Mouse (Mus musculus) limb, embryonic 15.5 days (tissue): Measurements from ENCODE around the gene Gimap4. TPM values are rescaled to one million over a fixed set of nuclear protein-coding genes. Genes with fewer than 3 reads are reported as not detected.

Experiments used
- ATAC-seq: fragments of 200-750 bp; cut with Nextera tagmentation; 2 replicates; pipeline ENCODE4 v1.8.0; 2017; ENCODE audit warnings: low read depth, moderate TSS enrichment; ENCODE audit not compliant: insufficient number of reproducible peaks, low FRiP score, low TSS enrichment
- H3K27ac ChIP-seq: fragments of 300-500 bp; sonication (generic); 2 replicates; pipeline ENCODE4 v1.5.1; 2015; ENCODE audit warnings: moderate library complexity, mild to moderate bottlenecking, inconsistent platforms
- H3K27me3 ChIP-seq: fragments of 300-500 bp; sonication (generic); 2 replicates; pipeline ENCODE4 v1.6.1; 2015; ENCODE audit warnings: inconsistent platforms
- H3K36me3 ChIP-seq: fragments of 300-500 bp; sonication (generic); 2 replicates; pipeline ENCODE4 v1.6.1; 2015; ENCODE audit warnings: inconsistent platforms
- H3K4me1 ChIP-seq: fragments of 300-500 bp; sonication (generic); 2 replicates; pipeline ENCODE4 v1.6.1; 2015; ENCODE audit warnings: inconsistent platforms
- H3K4me2 ChIP-seq: fragments of 300-500 bp; sonication (generic); 2 replicates; pipeline ENCODE4 v1.6.1; 2015; ENCODE audit warnings: mild to moderate bottlenecking, inconsistent platforms
- H3K4me3 ChIP-seq: fragments of 300-500 bp; sonication (generic); 2 replicates; pipeline ENCODE4 v1.5.1; 2015; ENCODE audit warnings: mild to moderate bottlenecking, inconsistent platforms
- H3K9ac ChIP-seq: fragments of 300-500 bp; sonication (generic); 2 replicates; pipeline ENCODE4 v1.6.1; 2015; ENCODE audit warnings: inconsistent platforms
- H3K9me3 ChIP-seq: fragments of 300-500 bp; sonication (generic); 2 replicates; pipeline ENCODE4 v1.6.1; 2016; ENCODE audit warnings: inconsistent platforms
- WGBS: fragments of 180-500 bp; shearing (Covaris S2); methylation state at CpG from one replicate; pipeline ENCODE4 v1.1.7; 2015; 5-methylcytosine and 5-hydroxymethylcytosine counted together
- polyA plus RNA-seq: library from polyadenylated mRNA; unstranded; fragments of >200 nt; fragmentation: Nextera tagmentation; extraction: Ambion mirVana; gene quantifications from 2 replicates; pipeline ENCODE4 v1.2.1, GENCODE M21; 2015

Gimap4 gene
- polyA plus RNA-seq, 1 experiment from 2014 or later = 17.5 TPM

DNA sequence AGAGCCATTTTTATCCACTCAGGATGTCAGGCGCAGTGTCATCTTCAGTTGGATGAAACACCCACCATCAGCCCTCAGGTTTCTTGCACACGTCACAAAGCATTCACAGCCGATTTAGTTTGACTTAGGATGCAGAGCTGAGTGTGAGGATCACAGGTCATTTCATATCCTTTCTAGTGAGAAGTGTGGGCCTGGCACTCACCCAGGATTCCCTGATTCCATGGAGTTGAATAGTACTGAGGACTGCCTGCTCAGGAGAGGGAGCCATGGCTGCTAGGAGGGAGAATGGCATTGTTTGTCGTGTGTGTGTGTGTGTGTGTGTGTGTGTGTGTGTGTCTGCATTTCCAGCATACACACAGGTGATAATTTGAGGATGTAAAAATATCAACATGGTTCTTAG, 36.0 kb downstream of the Gimap4 start:
- ATAC-seq = no peak
- Histone ChIP-seq H3K27me3 (no peaks in the 10 kb centered on the region), H3K4me3 (no peak overlapping the region), H3K4me1 (no peaks in the 10 kb centered on the region), H3K9me3 (no peaks in the 10 kb centered on the region), H3K9ac (no peak overlapping the region), H3K27ac (no peak overlapping the region), H3K36me3 (no peaks in the 10 kb centered on the region), H3K4me2 (no peak overlapping the region)
- WGBS = 83% methylated on average over 4 of the region's 4 CpGs

DNA sequence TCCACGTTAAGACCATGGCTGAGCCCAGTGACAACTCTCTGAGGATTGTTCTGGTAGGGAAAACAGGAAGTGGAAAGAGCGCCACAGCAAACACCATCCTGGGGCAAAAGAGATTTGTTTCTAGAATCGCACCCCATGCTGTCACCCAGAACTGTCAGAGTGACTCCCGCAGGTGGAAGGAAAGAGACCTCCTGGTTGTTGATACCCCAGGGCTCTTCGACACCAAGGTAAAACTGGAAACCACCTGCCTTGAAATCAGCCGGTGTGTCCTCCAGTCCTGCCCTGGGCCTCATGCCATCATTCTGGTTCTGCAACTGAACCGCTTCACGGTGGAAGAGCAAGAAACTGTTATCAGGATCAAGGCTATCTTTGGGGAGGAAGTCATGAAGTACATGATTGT, 39.1 kb downstream of the Gimap4 start:
- no peak overlapping the region for H3K4me2 ChIP-seq
- H3K9ac ChIP-seq = no peak overlapping the region
- no peak overlapping the region for H3K27ac ChIP-seq
- H3K4me1 ChIP-seq = no peaks in the 10 kb centered on the region
- H3K9me3 ChIP-seq = no peaks in the 10 kb centered on the region
- 80% methylated on average over 8 of the region's 8 CpGs for WGBS
- H3K36me3 ChIP-seq = no peaks in the 10 kb centered on the region
- no peak overlapping the region for H3K4me3 ChIP-seq
- H3K27me3 ChIP-seq = no peaks in the 10 kb centered on the region
- no peak for ATAC-seq

DNA sequence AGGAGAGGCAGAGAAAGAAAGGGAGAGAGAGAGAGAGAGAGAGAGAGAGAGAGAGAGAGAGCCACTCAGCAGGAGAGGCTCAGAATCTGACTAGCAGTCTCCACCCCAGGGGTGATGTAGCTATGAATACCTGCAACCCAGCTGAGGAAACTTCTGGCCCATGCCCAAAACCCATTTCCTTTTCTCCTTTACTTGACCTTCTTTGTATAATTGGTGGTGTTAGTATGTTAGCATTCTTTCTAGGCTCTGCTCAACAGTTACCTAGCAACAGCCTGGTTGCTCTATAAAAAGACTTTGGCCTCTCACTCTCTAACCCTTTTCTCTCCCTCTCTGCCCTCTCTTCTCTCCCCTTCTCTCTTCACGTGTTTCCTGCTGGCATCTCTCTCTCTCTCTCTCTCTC, 41.1 kb downstream of the Gimap4 start:
- WGBS = 0% methylated on average over 1 of the region's 1 CpGs
- Histone ChIP-seq H3K27me3 (no peaks in the 10 kb centered on the region), H3K4me2 (no peak overlapping the region), H3K36me3 (no peaks in the 10 kb centered on the region), H3K4me1 (no peaks in the 10 kb centered on the region), H3K4me3 (no peak overlapping the region), H3K27ac (no peak overlapping the region), H3K9me3 (no peaks in the 10 kb centered on the region), H3K9ac (no peak overlapping the region)
- ATAC-seq = no peak

DNA sequence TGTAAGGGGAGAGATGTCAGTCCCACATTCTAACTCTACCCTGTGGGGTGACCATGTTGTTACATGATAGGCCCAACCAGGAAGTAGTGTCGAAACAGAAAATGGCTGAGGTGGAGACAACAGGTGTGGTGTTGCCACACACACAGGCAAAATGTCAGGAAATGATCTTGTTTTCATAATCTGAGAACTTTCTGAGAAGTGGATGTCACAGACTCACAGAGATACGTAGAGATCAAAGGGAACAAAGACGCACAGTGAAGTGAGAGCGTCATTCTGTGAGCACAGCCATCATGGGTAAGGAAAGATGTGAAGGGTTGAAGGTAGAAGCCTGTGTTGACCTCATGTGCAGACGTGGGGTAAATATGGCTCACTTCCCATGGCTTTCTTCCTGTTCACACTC, 43.4 kb downstream of the Gimap4 start:
- 86% methylated on average over 5 of the region's 5 CpGs for WGBS
- no peak overlapping the region for H3K9ac ChIP-seq

DNA sequence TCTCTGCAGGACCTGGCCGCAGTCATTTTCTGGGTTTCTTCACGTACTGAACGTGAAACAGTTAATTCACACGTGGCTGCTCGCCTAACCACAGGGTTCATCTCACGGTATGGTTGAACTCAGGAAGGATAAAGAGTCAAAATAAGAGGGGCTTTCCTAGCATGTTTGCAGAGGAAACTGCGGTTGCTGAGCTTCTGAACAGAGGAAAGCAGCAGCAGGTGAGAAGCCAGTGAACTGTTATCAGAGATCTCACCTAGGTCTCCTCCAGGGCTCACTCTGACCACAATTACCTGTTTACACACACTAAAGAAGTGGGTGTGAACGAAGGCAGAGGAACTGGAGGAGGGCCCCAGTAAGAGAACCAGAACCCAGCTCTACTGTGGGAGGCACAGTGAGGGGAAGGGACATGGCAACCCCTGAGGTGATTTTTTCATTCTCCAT, 48.5 kb downstream of the Gimap4 start:
- Histone ChIP-seq H3K4me3 (no peak overlapping the region), H3K36me3 (no peaks in the 10 kb centered on the region), H3K27ac (no peak overlapping the region), H3K4me2 (no peak overlapping the region), H3K27me3 (no peaks in the 10 kb centered on the region), H3K9me3 (no peaks in the 10 kb centered on the region), H3K4me1 (no peaks in the 10 kb centered on the region), H3K9ac (no peak overlapping the region)
- no peak for ATAC-seq
- 40% methylated on average over 8 of the region's 8 CpGs for WGBS

More for the DNA sequence above, 43.4 kb downstream of the Gimap4 start:
- Histone ChIP-seq H3K36me3 (no peaks in the 10 kb centered on the region), H3K4me3 (no peak overlapping the region), H3K4me2 (no peak overlapping the region), H3K9me3 (no peaks in the 10 kb centered on the region), H3K27ac (no peak overlapping the region), H3K27me3 (no peaks in the 10 kb centered on the region), H3K4me1 (no peaks in the 10 kb centered on the region)
- ATAC-seq = no peak

DNA sequence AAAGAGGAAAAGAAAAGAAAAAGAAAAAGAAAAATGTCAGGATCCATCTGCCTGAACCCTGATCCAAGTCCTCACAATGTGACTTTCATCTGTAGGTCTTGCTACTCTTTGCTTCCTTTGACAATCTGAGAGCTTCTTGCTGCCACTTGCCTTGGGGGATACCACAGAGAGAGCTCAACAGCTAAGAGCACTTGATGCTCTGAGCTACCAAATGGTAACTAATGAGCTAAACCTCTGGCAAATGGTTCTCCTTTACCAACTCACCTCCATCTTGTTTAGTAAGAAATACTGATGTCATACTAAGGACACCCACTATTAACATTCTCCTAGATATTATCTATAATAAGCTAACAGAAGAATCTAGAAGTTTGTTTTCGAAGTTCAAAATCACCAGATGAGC, 49.3 kb downstream of the Gimap4 start:
- no peaks in the 10 kb centered on the region for H3K4me1 ChIP-seq
- no peaks in the 10 kb centered on the region for H3K27me3 ChIP-seq
- H3K4me3 ChIP-seq = no peak overlapping the region
- no peaks in the 10 kb centered on the region for H3K9me3 ChIP-seq
- no peaks in the 10 kb centered on the region for H3K36me3 ChIP-seq
- H3K9ac ChIP-seq = no peak overlapping the region
- no peak overlapping the region for H3K27ac ChIP-seq
- no peak overlapping the region for H3K4me2 ChIP-seq
- ATAC-seq = no peak
- WGBS = 86% methylated on average over 1 of the region's 1 CpGs

DNA sequence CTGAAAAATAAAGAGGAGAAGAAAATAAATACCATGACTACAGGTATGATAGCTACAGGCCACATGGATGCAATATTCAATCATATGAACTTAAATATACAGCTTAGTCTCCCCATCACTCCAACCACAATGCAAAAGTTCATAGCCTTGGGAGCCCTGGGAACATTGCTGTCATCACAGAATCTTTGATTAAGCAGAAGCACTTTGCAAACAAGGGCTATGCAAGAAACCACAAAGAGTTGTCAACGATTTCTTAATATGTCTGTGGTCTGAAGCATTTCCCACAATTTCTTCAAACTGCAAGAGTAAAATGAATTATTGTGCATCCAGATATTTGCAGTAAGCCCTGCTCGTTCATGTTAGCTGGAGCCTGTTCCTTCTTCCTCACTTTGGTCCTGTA, 52.7 kb downstream of the Gimap4 start:
- no peaks in the 10 kb centered on the region for H3K36me3 ChIP-seq
- ATAC-seq = no peak
- no peak overlapping the region for H3K4me2 ChIP-seq
- no peaks in the 10 kb centered on the region for H3K4me1 ChIP-seq
- peaks cover 23% of the 10 kb centered on the region for H3K27me3 ChIP-seq
- no peak overlapping the region for H3K4me3 ChIP-seq
- 71% methylated on average over 2 of the region's 2 CpGs for WGBS
- no peak overlapping the region for H3K27ac ChIP-seq
- H3K9me3 ChIP-seq = no peaks in the 10 kb centered on the region
- H3K9ac ChIP-seq = no peak overlapping the region

DNA sequence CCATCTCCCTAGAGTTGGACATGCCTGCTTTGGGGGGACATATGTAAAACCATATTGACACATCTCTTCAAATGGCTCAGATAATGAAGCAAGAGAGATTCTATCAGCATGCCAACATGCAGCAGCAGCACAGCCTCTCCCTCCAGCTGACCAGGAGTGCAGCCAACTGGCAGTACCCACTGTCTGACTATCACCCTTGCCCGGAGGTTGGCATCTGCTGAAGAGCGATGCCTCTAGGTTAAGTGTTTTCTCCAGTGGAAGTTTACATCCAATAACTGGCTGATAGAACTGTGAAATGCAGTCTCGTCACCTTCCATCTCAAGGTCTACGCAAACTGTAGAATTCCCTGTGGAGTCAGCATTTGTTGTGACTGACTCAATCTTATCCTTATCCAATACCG, 53.3 kb downstream of the Gimap4 start:
- no peak overlapping the region for H3K27ac ChIP-seq
- H3K4me3 ChIP-seq = no peak overlapping the region
- ATAC-seq = no peak
- peaks cover 5% of the 10 kb centered on the region for H3K4me1 ChIP-seq
- H3K27me3 ChIP-seq = peaks cover 29% of the 10 kb centered on the region
- H3K4me2 ChIP-seq = no peak overlapping the region
- H3K9me3 ChIP-seq = no peaks in the 10 kb centered on the region
- H3K9ac ChIP-seq = no peak overlapping the region
- 89% methylated on average over 5 of the region's 5 CpGs for WGBS
- H3K36me3 ChIP-seq = no peaks in the 10 kb centered on the region

DNA sequence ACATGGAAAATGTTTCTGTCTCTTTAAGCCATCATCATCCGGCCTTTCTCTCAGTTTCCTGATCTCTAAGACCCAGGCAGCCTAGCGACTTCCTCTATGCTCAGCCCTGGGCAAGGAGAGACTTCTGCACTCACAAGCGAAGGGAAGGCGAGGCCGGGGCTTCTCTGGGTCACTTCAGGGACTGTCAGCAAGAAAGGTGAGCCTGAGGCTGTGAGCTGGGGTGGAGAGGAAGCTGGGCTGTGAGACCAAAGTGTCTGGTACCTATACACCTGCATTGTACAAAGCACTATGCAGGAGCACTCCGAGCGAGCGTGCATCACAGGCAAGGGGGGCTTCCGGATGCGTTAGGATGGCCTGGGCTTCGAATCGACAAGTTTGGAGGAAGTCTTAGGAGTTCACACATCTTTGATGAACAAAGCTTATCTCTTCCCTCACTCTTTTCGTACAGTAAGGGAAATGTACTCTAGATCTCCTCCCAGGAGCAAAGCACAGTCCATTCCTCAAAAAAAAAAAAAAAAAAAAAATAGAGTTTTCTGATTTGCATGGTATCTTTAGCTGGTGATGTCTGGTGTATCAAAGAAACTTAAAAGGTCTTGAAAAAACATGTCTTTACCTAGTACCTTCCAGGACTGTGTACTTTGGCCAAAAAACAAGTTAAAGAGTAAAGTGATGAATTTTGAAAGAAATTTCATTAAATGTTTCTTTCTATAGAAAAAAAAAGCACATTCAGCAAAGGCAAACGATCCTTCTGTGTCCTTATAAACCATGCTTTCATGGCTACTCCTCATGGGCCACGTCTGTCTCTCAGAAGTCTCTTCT, 54.8 kb downstream of the Gimap4 start, which contains the start of gene Gimap1:
Gimap1 (plus strand) TSS at position 94 of the 819 bp plus-strand sequence.
- peaks cover 8% of the 10 kb centered on the region for H3K4me1 ChIP-seq
- no peak for ATAC-seq
- no peaks in the 10 kb centered on the region for H3K36me3 ChIP-seq
- H3K9ac ChIP-seq = no peak within 1 kb of the TSS
- no peak within 1 kb of the TSS for H3K4me2 ChIP-seq
- H3K27ac ChIP-seq = no peak within 1 kb of the TSS
- peak within 1 kb of the TSS; percentile 18 for H3K4me3 ChIP-seq
- H3K9me3 ChIP-seq = no peaks in the 10 kb centered on the region
- WGBS = 73% methylated on average over 15 of the region's 15 CpGs
- peaks cover 43% of the 10 kb centered on the region for H3K27me3 ChIP-seq

DNA sequence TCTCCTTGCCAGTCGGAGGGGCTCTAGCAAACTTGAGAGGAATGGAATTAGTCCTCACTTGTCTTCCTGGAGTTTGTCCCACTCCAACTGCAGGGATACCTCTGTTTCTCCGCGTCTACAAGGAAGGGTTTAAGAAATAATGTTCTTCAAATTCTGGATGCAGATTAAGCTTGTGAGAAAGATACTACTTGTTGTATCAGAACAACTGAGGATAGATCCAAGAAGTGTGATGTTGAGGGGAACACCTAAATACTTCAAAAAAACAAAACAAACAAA, 55.4 kb downstream of the Gimap4 start:
- Histone ChIP-seq H3K4me3 (no peak overlapping the region), H3K9me3 (no peaks in the 10 kb centered on the region), H3K4me2 (no peak overlapping the region), H3K4me1 (peaks cover 8% of the 10 kb centered on the region), H3K27me3 (peaks cover 47% of the 10 kb centered on the region), H3K27ac (no peak overlapping the region), H3K9ac (no peak overlapping the region), H3K36me3 (no peaks in the 10 kb centered on the region)
- no peak for ATAC-seq
- 87% methylated on average over 3 of the region's 3 CpGs for WGBS

DNA sequence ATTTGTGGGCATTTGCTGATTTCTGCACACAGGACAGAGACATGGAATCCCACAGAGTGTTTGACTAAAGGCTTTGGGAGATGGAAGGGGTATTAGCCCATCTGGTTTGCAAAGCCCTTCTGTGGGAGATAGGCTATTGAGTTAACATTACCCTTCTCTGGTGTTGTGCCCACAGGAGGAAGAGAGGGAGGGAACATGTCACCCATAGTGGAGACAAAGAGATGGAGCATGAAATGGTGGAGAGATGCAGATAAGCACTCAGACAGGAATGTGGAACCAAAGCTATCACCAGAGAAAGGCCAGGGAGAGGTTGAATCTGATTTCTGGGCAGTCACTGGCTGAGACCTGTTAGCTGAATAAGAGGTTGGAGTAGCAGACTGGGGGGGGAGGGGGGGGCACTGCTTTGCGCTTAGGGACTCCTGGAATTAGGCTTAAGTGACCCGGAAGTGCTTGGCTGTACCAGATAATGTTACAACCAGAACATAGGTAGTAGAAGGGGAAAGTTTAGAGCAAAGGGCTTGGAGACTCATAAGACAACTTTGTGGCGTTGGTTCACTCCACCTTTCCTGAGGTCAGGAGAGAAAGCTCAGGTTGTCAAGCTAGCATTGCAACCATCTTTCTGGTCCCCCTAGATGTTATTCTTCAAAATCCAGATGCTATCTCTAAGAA, 56.3 kb downstream of the Gimap4 start:
- Histone ChIP-seq H3K9ac (no peak overlapping the region), H3K9me3 (no peaks in the 10 kb centered on the region), H3K4me2 (no peak overlapping the region), H3K4me1 (peaks cover 8% of the 10 kb centered on the region), H3K36me3 (no peaks in the 10 kb centered on the region), H3K27me3 (peaks cover 51% of the 10 kb centered on the region), H3K27ac (no peak overlapping the region), H3K4me3 (no peak overlapping the region)
- 74% methylated on average over 3 of the region's 3 CpGs for WGBS
- ATAC-seq = no peak

DNA sequence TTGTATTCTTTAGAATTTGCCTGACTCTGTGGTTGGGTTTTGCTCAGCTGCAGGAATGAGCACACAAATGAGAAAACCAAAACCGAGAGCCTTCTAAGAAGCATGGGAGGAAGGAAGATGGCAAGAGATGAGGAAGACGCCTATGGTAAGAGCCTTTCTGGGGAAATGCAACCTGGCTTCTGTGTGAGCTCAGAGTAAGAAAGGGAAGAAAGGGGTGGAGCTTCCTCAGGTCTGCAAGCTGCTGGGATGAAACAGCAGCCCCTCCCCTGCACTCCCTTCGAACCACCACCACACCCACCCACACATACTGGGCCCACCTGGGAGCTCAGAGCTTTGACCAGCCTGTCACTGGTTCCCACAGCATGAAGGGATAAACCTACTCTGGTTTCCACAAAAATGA, 56.9 kb downstream of the Gimap4 start:
- ATAC-seq = no peak
- Histone ChIP-seq H3K27ac (no peak overlapping the region), H3K4me1 (peaks cover 8% of the 10 kb centered on the region), H3K9ac (no peak overlapping the region), H3K4me3 (no peak overlapping the region), H3K27me3 (peaks cover 51% of the 10 kb centered on the region), H3K36me3 (no peaks in the 10 kb centered on the region), H3K9me3 (no peaks in the 10 kb centered on the region), H3K4me2 (no peak overlapping the region)
- WGBS = 25% methylated on average over 3 of the region's 3 CpGs
